Mouse (Mus musculus) forebrain, embryonic 11.5 days (tissue): Measurements from ENCODE around the gene Dusp3. TPM values are rescaled to one million over a fixed set of nuclear protein-coding genes. Genes with fewer than 3 reads are reported as not detected.

Experiments
- polyA plus RNA-seq: library from polyadenylated mRNA; unstranded; fragments of >200 nt; fragmentation: Nextera tagmentation; extraction: Ambion mirVana; gene quantifications from 2 replicates; pipeline ENCODE4 v1.2.1, GENCODE M21; 2014

The Dusp3 gene
- polyA plus RNA-seq, 1 experiment from 2014 or later, result 10.4 TPM

Other genes starting within 250 kb of the Dusp3 start
- gene Etv4, start 201.6 kb downstream of the Dusp3 start, polyA plus RNA-seq, result 7.6 and 10.4 TPM in 2 replicates
- 0.21 TPM in 1 of 2 replicates, not detected in the other for gene Meox1, start 92.6 kb downstream of the Dusp3 start, polyA plus RNA-seq
- gene Sost, start 20.0 kb downstream of the Dusp3 start, polyA plus RNA-seq, result not detected in 2 replicates
- gene Cfap97d1, start 2.7 kb downstream of the Dusp3 start, polyA plus RNA-seq, result not detected in 2 replicates
- gene Mpp3, start 41.4 kb upstream of the Dusp3 start, polyA plus RNA-seq, result 22.1 and 24.1 TPM in 2 replicates
- gene Cd300lg, start 54.5 kb upstream of the Dusp3 start, polyA plus RNA-seq, result 0.20 and 0.37 TPM in 2 replicates
- 18.2 and 19.6 TPM in 2 replicates for gene Mpp2, start 101.5 kb upstream of the Dusp3 start, polyA plus RNA-seq
- gene Ppy, start 114.3 kb upstream of the Dusp3 start, polyA plus RNA-seq, result not detected in 2 replicates
- not detected in 2 replicates for gene Pyy, start 120.8 kb upstream of the Dusp3 start, polyA plus RNA-seq
- not detected in 2 replicates for gene Nags, start 158.5 kb upstream of the Dusp3 start, polyA plus RNA-seq
- 35.7 and 38.9 TPM in 2 replicates for gene Tmem101, start 169.4 kb upstream of the Dusp3 start, polyA plus RNA-seq
- gene Lsm12, start 198.3 kb upstream of the Dusp3 start, polyA plus RNA-seq, result 73.2 and 78.7 TPM in 2 replicates
- 30.6 and 32.2 TPM in 2 replicates for gene G6pc3, start 202.6 kb upstream of the Dusp3 start, polyA plus RNA-seq
- gene Hdac5, start 243.2 kb upstream of the Dusp3 start, polyA plus RNA-seq, result 35.0 and 36.8 TPM in 2 replicates